Mouse (Mus musculus) yolk sac, embryonic 10.5 days (tissue): ENCODE measurements around the gene Slc24a3.

Experiments used
- DNase-seq: peaks from one replicate; pipeline ENCODE4 v3.0.0-alpha.2; 2017; ENCODE audit warnings: low spot score

Slc24a3 gene

DNA sequence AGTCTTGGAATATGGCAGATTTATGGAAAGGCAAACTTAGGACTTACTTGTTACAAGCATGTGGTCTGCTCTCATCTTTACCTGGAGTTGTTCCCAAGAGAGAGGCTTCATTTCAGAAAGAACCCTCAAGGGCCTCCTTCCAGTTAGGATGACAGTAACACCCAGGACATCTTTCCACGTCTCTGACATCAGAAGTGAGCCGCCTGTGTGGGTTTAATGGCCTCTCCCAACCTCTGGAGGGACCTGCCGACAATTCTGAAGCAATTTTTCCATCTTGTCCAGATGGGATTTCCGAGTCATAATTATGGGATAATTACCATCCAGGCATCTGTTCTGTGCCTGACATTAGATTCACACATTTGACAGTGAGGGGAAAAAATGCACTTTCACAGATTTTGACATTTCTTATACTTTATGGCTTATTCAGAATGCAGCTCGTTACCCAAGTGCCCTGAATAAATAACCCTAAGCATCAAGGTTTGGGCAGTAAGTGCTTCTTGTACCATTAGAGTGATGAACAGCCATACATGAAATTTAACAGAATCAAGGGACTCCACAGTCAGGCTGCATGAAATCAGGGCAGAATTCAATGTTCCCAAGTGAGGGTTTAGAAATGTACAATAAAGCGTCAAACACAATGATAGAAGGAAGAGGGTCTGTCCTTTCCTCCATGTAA lies 463.7 kb downstream of the Slc24a3 start:
- no peak for DNase-seq

DNA sequence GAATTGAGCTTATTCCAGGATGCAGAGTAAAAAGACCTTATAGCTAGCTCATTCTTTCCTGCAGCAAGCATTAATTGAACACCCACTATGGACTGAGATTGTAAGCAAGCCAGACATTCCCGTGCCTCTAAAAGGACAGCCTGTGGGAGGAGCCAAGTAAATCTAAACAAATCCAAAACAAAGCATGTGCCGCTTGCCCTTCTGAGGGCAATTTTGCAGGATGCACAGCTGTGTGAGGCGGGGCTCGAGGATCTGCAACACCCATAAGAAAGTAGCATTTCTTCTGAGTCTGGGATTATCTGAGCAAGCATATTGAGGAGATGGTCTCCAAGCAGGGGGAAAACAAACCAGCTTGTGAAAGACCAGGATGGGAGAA lies 464.2 kb downstream of the Slc24a3 start:
- no peak for DNase-seq

DNA sequence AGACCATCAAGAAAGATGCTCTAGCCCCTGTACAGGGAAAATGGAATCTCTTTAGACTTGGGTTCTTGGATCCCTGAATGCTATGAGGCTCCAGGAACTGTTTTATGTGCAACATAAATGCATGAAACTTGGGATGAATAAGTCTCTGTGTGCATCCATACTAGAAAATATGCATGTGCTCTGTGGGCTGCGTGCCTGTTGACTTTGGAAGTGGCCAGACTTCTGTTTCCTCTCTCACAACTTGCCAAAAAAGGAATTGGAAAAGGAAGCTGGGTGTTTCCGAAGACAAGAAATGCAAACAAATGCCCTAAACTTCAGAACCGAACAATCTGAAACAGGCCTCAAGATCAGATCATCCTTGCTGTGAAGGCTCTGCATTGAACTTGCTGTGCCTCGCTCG lies 466.3 kb downstream of the Slc24a3 start:
- DNase-seq: no peak

GRCm38 (mm10) chr2:145640255-145640984 lies 472.9 kb downstream of the Slc24a3 start:
- no peak for DNase-seq

DNA sequence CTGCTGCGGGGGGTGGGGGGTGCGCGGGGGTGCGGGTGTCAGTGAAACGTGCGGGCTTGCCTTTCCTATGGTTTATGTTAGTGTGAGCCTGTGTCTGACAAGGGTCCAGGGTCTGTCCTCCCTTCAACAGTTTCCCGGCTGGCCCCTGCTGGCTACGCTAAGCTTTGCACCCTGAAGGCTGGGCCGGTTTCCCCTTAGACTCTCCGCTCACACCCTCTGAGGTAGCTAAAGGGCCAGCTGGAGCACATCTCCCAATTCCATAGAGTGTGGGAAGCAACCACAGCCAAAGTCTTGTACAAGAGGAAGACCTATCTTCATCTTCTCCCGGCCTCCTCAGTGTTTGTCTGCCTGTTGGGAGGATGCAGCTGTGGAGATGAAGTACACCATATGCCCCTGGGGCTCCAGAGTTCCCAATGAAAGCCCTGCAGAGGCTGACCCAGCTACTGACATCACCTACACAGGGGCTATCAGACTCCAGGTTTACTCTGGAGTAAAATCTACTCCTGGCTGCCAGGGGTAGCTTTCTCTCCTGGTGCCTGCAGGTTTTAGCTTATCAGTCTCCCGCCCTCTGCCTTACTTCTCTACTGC lies 487.9 kb downstream of the Slc24a3 start:
- no peak for DNase-seq

DNA sequence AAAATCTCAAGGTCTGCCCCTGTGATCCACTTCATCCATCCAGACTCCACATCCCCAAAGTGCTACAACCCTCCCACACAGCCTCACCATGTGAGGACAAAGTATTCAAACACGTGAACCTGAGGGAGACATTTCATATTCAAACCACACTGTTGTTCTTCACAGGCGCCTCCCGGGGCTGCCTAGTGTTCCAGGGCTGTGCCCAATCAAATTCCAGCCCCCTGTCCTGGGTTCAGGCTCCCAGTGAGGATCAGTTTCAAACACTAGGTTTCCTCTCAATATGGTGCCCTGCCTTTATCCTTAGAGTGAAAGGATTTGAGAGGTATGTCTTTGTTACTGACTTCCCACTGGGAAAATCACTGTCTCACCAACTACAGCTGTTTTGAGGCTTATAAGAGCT lies 488.6 kb downstream of the Slc24a3 start:
- DNase-seq: no peak

- DNase-seq: no peak
These were observed 489.2 kb downstream of the Slc24a3 start for GRCm38 (mm10) chr2:145656716-145657115.

- DNase-seq: no peak
These were observed 493.7 kb downstream of the Slc24a3 start for GRCm38 (mm10) chr2:145661242-145661641.

- DNase-seq: peak; percentile 44
These were observed 496.3 kb downstream of the Slc24a3 start for GRCm38 (mm10) chr2:145663899-145664298.

DNA sequence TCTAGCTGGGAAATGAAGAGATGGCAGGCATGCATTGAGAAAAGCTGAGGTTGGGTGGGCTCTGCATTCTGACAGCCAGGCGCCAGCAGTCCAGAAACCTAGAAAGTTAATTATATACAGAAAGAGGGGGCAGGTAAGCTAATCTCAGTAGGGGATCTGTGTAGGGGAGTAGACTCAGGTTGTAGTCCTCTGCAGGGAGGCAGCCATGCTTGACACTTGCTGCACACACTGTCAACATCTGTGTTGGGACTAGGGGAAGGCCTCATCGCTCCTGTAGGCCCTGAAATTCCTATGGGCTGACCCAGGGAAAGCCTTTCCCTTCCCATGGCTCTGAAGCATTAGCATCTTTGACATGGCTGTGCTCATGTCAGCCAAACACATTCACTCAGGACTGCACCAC lies 496.8 kb downstream of the Slc24a3 start:
- DNase-seq: peak; percentile 50

- no peak for DNase-seq
These were observed 500.6 kb downstream of the Slc24a3 start for GRCm38 (mm10) chr2:145668135-145668534.

DNA sequence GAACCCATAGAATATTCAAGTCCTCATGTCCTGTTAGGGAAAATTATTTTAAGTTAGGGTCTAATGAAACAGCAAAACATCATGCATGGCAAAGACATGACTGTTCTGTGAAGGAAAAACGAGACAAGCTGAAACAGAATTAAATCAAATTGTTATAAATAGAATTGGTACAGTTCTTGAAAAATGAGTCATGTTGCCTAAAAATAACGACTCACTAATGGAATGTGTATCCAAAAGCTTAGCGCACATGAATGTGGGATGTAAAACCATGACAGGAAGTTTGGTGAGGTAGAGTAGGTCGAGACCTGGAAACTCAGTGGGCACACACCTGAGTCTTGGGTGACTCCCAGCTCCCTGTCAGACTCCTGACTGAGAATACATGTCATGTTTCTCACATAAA lies 502.6 kb downstream of the Slc24a3 start:
- DNase-seq: no peak

DNA sequence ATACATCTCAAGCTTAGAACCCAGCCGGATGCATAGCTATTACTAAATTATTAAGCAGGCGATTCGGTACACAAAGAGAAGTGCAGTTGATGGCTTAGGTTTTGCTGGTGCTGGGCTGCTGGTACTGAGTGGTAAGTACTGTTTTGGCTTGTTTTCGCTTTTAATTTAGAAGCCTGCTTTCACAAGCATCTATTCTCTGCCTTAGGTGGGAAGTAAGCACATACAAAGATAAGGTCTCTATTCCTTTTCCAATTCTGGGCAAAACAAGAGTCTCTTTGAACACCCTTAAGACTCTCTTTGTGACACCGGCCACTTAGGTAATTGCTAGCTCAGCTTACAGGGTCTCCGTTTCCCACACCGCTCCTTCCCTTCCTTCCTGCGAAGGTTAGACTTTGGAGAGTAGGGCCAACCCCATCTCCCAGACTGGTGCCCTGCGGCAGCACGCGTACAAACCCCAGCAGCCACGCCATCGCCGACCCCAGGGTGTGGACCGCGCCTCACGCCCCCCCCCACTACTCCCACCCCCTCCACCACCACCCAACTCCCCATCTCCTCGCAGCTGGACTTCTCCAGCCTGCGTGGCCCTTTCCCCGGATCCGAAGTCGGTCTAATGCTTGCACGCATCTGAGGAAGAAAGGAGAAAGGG lies 507.1 kb downstream of the Slc24a3 start:
- no peak for DNase-seq

DNA sequence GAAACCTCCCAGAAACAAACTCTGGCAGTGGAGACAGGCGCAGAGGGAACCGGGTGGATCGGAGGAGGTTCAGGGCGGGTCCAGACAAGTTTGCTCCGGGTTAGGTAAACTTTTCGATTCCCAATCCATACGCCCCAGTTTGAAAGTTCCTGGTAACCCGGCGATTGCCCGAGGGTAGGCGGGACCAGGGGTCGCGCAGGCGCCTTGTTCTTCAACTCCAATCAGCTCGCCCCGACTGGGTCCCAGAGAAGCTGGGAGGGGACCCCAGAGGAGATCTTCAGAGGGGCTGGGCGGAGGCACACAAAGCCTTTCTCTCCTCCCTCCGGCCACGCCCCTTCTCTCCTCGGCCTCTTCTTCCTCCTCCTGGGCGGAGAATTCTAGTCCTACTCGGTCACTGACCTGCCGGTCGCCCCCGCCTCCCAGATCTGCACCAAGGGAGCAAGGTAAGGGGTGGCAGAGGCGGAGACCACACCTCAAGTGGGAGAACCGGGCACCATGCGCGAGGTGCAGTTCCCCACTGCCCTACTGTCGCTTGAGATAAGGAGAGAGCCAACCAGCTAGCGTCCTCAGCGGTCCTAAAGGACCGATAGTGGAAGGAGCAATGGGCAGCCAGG lies 507.7 kb downstream of the Slc24a3 start, which contains the start of gene Rin2:
Rin2 (plus strand) TSS at position 74 of the 614 bp plus-strand sequence.
- peak; percentile 89 for DNase-seq

- no peak for DNase-seq
These were observed 508.4 kb downstream of the Slc24a3 start for GRCm38 (mm10) chr2:145675756-145676543.

- no peak for DNase-seq
These were observed 509.0 kb downstream of the Slc24a3 start for GRCm38 (mm10) chr2:145676544-145676925.

DNA sequence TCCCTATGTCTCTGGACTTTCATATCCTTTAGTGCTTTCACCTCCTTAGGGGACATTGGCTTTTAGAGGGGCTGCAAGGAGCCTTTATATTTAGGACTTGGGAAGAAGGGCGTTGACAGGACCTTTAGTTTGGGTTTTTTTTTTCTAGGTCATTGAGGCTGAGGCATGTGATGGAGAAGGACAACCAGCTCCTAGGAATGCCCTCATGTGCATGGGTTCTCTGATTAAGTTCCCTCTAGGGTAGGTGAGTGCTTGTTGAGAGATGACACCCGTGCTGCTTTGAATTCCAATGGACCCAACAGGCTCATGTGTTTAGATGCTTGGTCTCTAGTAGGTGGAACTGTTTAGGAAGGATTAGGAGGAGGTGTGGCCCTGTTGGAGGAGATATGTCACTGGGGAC lies 509.4 kb downstream of the Slc24a3 start:
- no peak for DNase-seq

DNA sequence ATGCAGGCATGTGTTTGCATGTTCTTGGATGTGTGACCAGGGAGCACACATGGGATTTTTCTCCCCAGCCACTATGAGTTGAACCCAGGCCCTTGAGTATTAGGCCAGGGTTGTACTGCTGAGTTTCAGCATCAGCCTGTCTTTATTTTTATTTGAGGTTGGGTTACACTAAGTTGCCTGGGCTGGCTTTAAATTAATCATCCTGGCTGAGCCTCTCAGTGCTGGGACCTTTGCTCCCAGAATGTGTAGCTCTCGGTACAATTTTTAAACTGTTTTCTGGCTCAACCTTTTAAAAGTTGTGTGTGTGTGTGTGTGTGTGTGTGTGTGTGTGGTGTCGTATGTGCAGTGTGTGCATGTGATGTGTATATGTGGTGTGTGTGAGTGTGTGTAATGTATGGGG lies 512.6 kb downstream of the Slc24a3 start:
- DNase-seq: no peak

- no peak for DNase-seq
These were observed 513.2 kb downstream of the Slc24a3 start for GRCm38 (mm10) chr2:145680762-145681161.

DNA sequence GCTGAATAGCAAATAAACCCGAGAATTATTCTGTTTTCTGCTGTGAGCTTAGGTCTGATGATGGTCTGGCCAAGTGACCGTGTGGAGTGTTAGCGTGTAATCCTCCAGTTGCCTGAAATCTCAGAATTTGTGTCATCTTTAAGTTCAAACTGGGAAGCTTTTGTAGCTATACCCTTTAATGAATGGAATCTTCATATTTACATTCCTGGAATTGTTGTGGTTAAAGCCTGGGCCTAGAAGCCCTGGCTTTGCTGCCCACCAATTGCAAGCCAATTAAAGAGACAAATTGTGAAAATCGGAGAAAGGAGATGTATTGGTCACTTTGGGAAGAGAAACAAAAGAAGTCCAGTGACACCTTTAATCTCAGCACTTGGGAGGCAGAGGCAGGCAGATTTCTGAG lies 514.1 kb downstream of the Slc24a3 start:
- no peak for DNase-seq

DNA sequence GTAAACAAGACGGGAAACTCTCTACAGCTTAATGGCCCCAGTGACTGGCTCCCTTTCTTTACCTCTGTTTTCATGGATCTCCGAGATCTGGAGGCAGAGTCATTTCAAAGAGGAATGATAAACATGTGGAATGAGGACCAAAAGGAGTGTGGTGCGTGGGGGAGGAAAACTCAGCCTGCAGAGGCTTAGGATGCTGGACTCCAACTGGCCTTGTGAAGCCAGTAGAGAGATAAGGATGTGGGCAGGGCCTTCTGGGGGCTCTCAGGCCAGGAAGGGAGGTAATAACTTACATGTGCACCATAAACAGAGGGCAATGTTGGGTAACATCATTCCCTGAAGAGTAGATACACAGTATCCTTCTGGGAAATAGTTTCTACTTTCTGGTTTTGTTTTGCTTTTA lies 515.4 kb downstream of the Slc24a3 start:
- peak; percentile 61 for DNase-seq

- no peak for DNase-seq
These were observed 516.0 kb downstream of the Slc24a3 start for GRCm38 (mm10) chr2:145683536-145683935.
